Mouse (Mus musculus) heart, adult 2 months (tissue): ENCODE measurements at regions not wholly inside any gene's neighbourhood (a gene's known extent, or its start where the extent isn't known, plus 50 kb on each side); places are given as distances from the start of the nearest gene placed in this dataset.

ENCODE experiments used
- CTCF ChIP-seq: fragments of 200-600 bp; IDR thresholded peaks from 2 replicates; pipeline ENCODE4 v1.8.1; 2022; ENCODE audit warnings: antibody characterized with exemption, mild to moderate bottlenecking, moderate library complexity
- POLR2A ChIP-seq: fragments of 200-500 bp; IDR thresholded peaks from 2 replicates; pipeline ENCODE4 v1.6.1; 2011; ENCODE audit warnings: mild to moderate bottlenecking, low read depth, low read length, control low read depth; ENCODE audit not compliant: insufficient read depth

GRCm38 (mm10) chr8:96409601-96410000, 521.3 kb upstream of the Got2 start:
- TF ChIP-seq POLR2A (no peak), CTCF (no peak)
